Comparison of ENCODE assay signal across 18 mouse cellular contexts in the genomic region with DNA sequence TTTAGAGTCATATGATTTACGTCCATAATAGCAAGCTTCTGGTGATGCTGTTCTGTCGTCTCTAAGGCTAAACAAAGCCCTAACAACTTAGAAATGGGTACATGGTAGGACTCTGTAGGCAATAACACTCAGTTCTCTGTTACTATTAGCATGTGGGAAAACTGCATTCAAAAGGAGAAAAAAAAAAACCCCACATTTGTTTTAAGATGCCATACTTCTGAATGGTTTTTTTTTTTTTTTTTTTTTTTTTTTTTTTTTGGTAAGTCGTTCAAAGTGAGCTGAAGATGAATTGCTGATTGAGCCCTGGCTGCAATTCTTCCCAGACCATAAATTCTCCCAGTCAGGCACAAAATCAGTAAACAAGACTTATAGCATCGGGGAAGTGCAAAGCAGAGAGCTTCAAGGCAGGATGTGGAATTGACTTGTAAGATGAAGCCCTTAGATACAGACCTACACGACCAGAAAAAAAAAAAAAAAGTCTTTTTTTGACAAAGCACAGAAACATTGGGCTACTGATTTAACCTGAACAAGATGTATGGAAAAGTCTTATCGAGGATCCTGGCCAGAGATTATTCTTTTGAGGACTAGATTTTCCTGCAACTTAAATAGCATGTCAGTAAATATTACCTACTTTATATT. TPM values are rescaled to one million over a fixed set of nuclear protein-coding genes. Genes with fewer than 3 reads are reported as not detected.
"Had no signal": no experiment of that assay in that cellular context is flagged by ENCODE, and none has a peak within 500 bp of the region (broad histone marks: within the 10 kb centered on the region; RNA-seq: fewer than 3 reads in every experiment).

No protein-coding gene starts in this region.

- H3K4me3 ChIP-seq: layer of hippocampus, adult 2 months; limb, embryonic 12.5 days; liver, embryonic 13.5 days; lung, embryonic 15.5 days; megakaryocyte, embryonic 14.5 days; myocyte; neural tube, embryonic 13.5 days had no signal

- H3K27ac ChIP-seq: layer of hippocampus, adult 2 months; limb, embryonic 12.5 days; liver, embryonic 13.5 days; lung, embryonic 15.5 days; macrophage had no signal

- DNase-seq: kidney, adult 8-10 months; kidney, postnatal 10 days; kidney, postnatal 4 days; liver; liver, embryonic 13.5 days; liver, postnatal 0 days; lung, postnatal 14 days; midbrain, embryonic 14.5 days had no signal

- H3K36me3 ChIP-seq: limb, embryonic 12.5 days; liver, embryonic 13.5 days; lung, embryonic 15.5 days; neural tube, embryonic 13.5 days had no signal

- H3K4me2 ChIP-seq: limb, embryonic 12.5 days; liver, embryonic 13.5 days; lung, embryonic 15.5 days; neural tube, embryonic 13.5 days had no signal

- H3K4me1 ChIP-seq: liver, embryonic 13.5 days; lung, embryonic 15.5 days had no signal

- ATAC-seq: liver, postnatal 0 days had no signal

- H3K27me3 ChIP-seq: limb, embryonic 12.5 days; liver, embryonic 13.5 days; lung, embryonic 15.5 days; neural tube, embryonic 13.5 days had no signal

- H3K9ac ChIP-seq: limb, embryonic 12.5 days; liver, embryonic 13.5 days; liver, postnatal 0 days; lung, embryonic 15.5 days; neural tube, embryonic 13.5 days had no signal

- H3K9me3 ChIP-seq: limb, embryonic 12.5 days; liver, embryonic 13.5 days; lung, embryonic 15.5 days; neural tube, embryonic 13.5 days had no signal

RNA-seq across cellular contexts. Expression of gene Gm45261, which starts 51.7 kb away (rescaled TPM):
- total RNA-seq: layer of hippocampus, adult 2 months; layer of hippocampus, postnatal 10 days; left cerebral cortex, postnatal 36 days had no signal
- polyA plus RNA-seq: limb, embryonic 12.5 days; liver, embryonic 13.5 days; liver, postnatal 0 days; lung, embryonic 15.5 days; macrophage; midbrain, embryonic 14.5 days; myocyte; neural tube, embryonic 13.5 days; stomach, embryonic 14.5 days had no signal
